Mouse (Mus musculus) macrophage (primary cell): ENCODE results near the gene Myo1e. TPM values are rescaled to one million over a fixed set of nuclear protein-coding genes. Genes with fewer than 3 reads are reported as not detected.

Experiments used
- H3K27ac ChIP-seq: fragments of 350-480 bp; formaldehyde crosslinking; 2 replicates; pipeline ENCODE4 v1.9.0; 2021
- H3K36me3 ChIP-seq: fragments of 350-480 bp; formaldehyde crosslinking; 2 replicates; pipeline ENCODE4 v1.9.0; 2021; ENCODE audit errors: inconsistent target
- H3K4me3 ChIP-seq: fragments of 350-480 bp; formaldehyde crosslinking; 2 replicates; pipeline ENCODE4 v1.9.0; 2021; ENCODE audit errors: inconsistent target
- H3K79me2 ChIP-seq: fragments of 350-480 bp; formaldehyde crosslinking; 2 replicates; pipeline ENCODE4 v1.9.0; 2021; ENCODE audit errors: inconsistent target
- WGBS: methylation state at CpG from one replicate; pipeline ENCODE4 v1.1.7; 2026; ENCODE audit warnings: inconsistent platforms; ENCODE audit not compliant: missing documents; 5-methylcytosine and 5-hydroxymethylcytosine counted together
- polyA plus RNA-seq: library from polyadenylated mRNA; stranded (reverse); fragments of 250-400 nt; gene quantifications from 3 replicates; pipeline ENCODE4 v1.2.4, GENCODE M21; 2018; ENCODE audit warnings: inconsistent platforms

Myo1e gene
- polyA plus RNA-seq, 1 experiment from 2014 or later: 98.2 TPM

DNA sequence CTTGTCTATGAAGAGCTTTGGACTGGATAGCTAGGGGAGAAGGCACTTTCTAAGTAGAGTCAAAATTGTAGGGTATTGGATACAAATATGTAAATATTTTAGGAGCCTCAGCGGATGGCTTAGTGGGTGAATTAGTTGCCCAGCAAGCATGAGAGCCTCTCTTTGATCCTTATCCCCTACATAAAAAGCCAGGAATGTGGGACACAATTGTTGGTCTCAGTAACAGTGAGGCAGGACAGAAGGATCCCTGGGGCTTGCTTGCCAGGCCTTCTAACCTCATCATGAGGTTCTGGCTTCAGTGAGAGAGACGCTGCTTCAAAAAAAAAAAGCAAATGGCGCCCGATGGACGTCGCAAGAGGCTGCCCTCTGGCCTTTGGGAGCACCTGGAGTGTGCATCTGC, 66.9 kb downstream of the Myo1e start:
- WGBS: 94% methylated on average over 5 of the region's 6 CpGs
- no peaks in the 10 kb centered on the region for H3K36me3 ChIP-seq
- no peak overlapping the region for H3K27ac ChIP-seq
- H3K79me2 ChIP-seq: peaks cover 64% of the 10 kb centered on the region; the same call in 1 of the 2 replicates
- H3K4me3 ChIP-seq: no peak overlapping the region

DNA sequence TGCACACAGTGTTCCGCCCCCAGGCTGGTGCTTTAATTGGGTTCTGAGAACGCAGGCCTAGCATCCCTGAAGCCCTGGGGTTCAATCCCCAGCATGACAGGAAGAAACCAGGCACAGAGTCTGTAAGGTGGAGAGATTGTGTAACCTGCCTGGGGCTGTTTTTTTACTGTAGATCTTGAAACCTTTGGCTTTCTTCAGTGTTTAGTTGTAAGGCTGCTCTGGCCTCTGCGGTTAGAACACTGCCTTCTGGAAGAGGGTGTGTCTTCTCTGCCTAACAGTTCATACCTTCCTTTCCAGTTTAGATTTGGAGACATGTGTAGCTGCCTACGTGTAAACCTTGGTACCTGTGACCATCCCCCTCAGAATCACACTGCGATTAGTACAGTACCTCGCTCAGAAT, 67.3 kb downstream of the Myo1e start:
- no peak overlapping the region for H3K4me3 ChIP-seq
- peaks cover 61% of the 10 kb centered on the region; the same call in 1 of the 2 replicates for H3K79me2 ChIP-seq
- H3K36me3 ChIP-seq: no peaks in the 10 kb centered on the region
- WGBS: 93% methylated on average over 6 of the region's 6 CpGs
- H3K27ac ChIP-seq: no peak overlapping the region

DNA sequence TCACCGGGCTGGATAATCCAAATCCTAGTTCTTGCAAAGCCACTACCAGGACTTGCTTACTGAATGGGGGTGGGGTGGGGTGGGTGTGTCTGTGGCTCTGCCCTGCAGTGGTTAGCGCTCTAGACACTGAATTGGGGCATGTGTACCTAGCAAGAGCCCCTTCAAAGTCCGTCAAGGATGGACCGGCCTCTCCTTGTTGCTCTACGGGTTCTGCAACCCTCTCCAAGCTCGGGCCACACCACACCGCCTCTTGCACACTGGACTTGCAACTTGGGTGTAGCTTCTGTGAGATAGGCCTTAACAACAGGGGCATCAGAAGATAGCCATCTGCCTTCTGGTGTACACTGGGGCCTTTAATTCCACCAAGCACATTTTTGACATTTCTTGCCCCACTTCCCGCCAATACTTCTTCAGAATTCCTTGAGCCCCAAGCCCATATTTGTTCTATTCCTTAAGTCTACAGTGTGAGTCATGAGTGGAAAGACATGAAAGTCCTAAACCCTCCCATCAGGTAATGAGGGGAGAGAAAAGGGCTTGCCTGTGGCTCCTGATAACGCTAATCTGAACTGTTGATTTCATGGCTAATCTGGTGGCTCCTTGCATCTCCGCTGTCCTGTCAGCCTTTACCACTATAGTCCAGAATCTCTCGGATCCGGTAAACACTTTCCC, 67.9 kb downstream of the Myo1e start:
- Histone ChIP-seq H3K36me3 (no peaks in the 10 kb centered on the region), H3K27ac (no peak overlapping the region), H3K79me2 (peaks cover 61% of the 10 kb centered on the region; the same call in 1 of the 2 replicates), H3K4me3 (no peak overlapping the region)
- WGBS: 97% methylated on average over 12 of the region's 12 CpGs

DNA sequence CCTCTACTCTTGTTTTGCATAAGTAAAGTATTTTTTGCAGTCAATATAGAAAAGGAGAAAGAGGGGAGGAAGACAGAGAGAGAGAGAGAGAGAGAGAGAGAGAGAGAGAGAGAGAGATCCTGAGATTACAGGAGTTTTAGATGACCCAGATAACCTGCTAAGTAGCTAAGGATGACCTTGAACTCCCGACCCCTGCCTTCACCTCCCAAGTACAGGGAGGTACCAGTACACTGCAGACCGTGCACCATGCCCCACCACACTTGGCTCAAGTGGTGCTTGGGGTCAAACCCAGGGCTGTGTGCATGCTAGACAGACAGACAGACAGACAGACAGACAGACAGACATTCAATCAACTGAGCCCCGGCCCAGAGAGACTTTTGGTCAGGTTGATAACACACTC, 69.9 kb downstream of the Myo1e start:
- H3K27ac ChIP-seq: no peak overlapping the region

DNA sequence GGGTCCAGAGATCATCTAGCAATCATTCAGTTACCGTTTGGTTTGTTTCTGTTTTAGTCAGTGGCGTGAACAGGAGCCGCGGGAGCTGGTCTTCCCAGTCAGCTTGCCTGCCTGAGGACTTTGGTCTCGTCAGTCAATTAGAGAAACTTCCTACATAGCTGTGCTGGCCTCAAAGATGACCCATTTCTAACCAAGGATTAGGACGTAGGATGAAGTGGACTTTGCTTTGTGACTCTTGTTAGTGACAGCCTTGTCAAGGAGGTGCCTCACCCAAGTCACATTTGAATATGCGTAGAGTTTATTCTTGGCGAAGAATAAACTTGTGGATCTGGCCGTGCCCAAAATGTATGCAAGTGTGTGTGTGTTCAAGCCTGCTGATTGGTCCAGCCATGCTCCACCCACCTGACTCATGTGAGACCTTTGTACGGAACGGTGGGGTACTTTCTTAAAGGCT, 70.4 kb downstream of the Myo1e start:
- WGBS: 92% methylated on average over 11 of the region's 11 CpGs
- Histone ChIP-seq H3K4me3 (no peak overlapping the region), H3K36me3 (no peaks in the 10 kb centered on the region), H3K27ac (no peak overlapping the region), H3K79me2 (peaks cover 51% of the 10 kb centered on the region; the same call in 1 of the 2 replicates)

More for the DNA sequence above, 69.9 kb downstream of the Myo1e start:
- Histone ChIP-seq H3K36me3 (no peaks in the 10 kb centered on the region), H3K4me3 (no peak overlapping the region), H3K79me2 (peaks cover 50% of the 10 kb centered on the region; the same call in 1 of the 2 replicates)
- WGBS: 95% methylated on average over 3 of the region's 3 CpGs

DNA sequence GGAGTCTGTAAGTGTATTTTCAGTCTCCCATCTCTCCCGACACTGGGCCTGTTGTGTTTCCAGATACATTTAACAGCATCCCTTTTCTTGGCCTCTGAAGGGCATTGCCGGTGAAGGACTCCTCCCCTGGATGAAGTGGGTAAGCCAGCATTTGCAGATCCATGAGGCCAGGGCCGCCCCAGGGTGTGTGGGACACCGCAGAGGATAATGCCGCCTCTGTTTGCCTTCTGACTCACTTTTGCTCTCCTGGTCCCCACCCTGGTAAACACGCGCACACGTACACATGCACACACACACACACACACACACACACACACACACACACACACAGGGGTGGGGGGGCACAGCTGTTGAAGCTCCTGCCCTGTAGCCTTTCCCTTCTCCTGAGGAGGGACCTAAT, 74.3 kb downstream of the Myo1e start:
- 100% methylated on average over 8 of the region's 8 CpGs for WGBS
- Histone ChIP-seq H3K79me2 (peaks cover 65% of the 10 kb centered on the region), H3K27ac (no peak overlapping the region), H3K4me3 (no peak overlapping the region), H3K36me3 (no peaks in the 10 kb centered on the region)

DNA sequence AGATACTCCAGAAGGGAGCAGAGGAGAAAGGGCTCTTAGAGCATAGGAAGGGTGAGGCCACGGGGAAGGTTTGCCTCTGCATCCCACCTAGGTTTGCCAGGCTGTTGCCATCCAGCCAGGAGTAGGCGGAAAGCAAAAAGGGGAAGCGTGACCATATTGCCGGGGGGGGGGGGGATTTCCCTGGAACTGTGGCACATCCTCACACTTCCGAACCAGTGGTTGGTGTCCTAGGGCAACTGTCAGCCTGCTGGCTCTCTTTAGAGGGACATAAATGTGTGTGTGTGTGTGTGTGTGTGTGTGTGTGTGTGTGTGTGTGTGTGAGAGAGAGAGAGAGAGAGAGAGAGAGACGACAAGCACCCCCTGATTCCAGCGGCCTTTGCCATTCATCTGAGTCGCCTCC, 75.0 kb downstream of the Myo1e start:
- 10% methylated on average over 4 of the region's 8 CpGs for WGBS
- H3K27ac ChIP-seq: no peak overlapping the region
- H3K36me3 ChIP-seq: 0 out of 2 replicates have a peak, but pooled peaks cover 3% of the 10 kb centered on the region
- H3K4me3 ChIP-seq: no peak overlapping the region
- peaks cover 65% of the 10 kb centered on the region for H3K79me2 ChIP-seq

DNA sequence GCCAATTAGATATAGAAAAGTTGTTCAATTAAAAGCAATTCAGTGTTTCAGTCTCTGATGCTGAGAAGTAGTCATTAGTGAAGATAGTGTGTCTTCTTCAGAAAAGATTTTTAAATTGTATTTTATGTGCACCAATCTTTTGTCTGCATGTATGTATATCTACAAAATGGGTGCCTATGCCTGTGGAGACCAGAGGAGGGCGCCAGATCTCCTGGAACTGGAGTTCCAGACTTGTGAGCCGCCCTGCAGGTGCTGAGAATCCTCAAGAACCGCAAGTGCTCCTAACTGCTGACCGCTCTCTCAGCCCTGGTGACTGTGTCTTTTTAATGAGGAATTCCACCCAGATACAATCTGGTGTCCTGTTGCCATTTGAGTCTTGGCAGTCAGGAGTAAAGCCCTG, 76.0 kb downstream of the Myo1e start:
- H3K27ac ChIP-seq: no peak overlapping the region
- peaks cover 10% of the 10 kb centered on the region; the same call in 1 of the 2 replicates for H3K36me3 ChIP-seq
- peaks cover 55% of the 10 kb centered on the region for H3K79me2 ChIP-seq
- 91% methylated on average over 4 of the region's 4 CpGs for WGBS
- no peak overlapping the region for H3K4me3 ChIP-seq

DNA sequence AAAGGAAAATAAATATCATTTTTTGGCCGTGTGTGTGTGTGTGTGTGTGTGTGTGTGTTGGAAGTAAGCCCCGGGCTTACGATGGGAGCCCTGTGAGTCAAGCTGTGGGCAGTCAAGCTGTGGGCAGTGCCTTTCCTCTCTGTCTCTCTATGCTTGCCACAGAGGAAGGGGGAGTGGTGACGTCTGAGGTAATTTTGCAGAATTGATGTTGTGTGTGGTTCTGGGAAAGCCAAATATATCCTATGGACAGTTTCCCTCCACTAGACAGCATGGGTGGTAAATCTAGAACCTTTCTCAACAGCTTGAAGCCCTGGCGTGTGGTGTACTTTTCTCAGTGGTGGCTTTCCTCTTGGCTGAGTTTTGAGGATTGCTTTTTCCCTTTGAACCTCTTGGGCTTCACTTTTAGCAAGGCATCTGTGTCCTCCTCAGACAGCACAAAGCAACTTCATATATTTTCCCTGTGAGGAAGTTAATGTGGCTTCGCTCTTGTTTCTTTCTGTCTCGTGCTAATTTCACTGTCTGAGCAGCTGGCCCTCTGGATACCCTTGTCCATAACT, 77.5 kb downstream of the Myo1e start:
- Histone ChIP-seq H3K4me3 (no peak overlapping the region), H3K36me3 (peaks cover 19% of the 10 kb centered on the region; the same call in 1 of the 2 replicates), H3K79me2 (peaks cover 43% of the 10 kb centered on the region), H3K27ac (peak overlapping the region; percentile 65)
- WGBS: 8% methylated on average over 7 of the region's 7 CpGs

DNA sequence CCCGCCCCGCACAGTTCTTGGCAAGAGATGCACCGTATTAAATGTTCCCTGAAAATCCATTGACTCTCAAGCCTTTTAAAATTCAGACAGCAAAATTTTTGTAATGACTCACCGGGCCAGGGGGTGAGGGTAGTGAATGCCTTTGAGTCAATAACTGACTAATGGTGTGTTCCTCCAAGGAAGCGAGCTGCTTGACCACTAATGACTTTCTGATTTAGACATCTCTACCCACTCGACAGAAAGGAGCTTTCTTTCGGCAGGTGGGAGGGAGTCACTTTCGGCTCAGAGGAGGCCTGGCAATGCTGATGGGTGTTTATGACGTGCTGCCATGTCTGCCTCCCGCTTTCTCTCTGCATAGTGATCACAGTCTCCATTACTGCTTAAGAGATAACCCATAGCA, 83.6 kb downstream of the Myo1e start:
- WGBS: 87% methylated on average over 10 of the region's 10 CpGs
- peaks cover 12% of the 10 kb centered on the region for H3K79me2 ChIP-seq
- peaks cover 25% of the 10 kb centered on the region; the same call in 1 of the 2 replicates for H3K36me3 ChIP-seq
- H3K27ac ChIP-seq: no peak overlapping the region
- no peak overlapping the region for H3K4me3 ChIP-seq

DNA sequence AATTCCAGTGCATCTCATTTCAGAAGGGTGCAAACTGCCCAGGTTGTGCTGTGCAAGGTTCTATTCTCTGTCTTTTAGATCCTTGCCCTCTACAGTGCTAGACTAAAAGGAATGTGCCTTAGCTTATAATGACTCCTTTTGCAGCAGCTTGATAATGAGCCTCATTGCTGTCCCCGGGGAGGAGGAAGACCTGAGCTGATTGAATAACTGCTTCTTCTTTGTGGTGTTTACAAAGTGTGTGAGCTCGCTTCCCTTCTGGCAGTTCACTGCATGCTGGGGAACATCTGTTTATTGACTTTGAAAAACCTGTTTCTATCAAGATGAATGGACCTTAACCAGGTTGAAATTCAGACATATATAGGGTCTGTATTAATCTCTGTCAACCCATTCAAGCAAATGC, 89.8 kb downstream of the Myo1e start:
- H3K4me3 ChIP-seq: no peak overlapping the region
- 52% methylated on average over 2 of the region's 2 CpGs for WGBS
- no peak overlapping the region for H3K27ac ChIP-seq
- H3K36me3 ChIP-seq: peaks cover 16% of the 10 kb centered on the region; the same call in 1 of the 2 replicates
- no peaks in the 10 kb centered on the region for H3K79me2 ChIP-seq

DNA sequence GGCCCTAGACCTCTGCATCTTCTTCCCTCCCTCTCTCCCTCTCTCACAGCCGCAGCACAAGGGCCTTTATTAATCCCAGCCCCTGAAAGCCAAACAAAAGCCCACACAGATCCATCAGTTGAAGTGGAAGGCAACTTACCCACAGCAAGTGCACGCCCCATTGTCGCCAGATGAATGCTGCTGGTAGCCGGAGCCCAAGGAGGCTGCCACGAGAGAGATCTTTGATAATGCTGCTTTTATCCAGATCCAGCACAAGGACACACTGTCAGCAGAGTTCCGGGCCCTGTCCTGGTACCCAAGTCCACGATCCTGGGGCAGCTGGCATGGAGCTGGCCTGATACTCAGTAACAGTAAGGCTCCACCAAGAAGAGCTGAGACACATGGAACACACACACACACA, 91.1 kb downstream of the Myo1e start:
- 95% methylated on average over 7 of the region's 7 CpGs for WGBS
- H3K79me2 ChIP-seq: no peaks in the 10 kb centered on the region
- no peak overlapping the region for H3K4me3 ChIP-seq
- no peak overlapping the region for H3K27ac ChIP-seq
- H3K36me3 ChIP-seq: peaks cover 21% of the 10 kb centered on the region; the same call in 1 of the 2 replicates

DNA sequence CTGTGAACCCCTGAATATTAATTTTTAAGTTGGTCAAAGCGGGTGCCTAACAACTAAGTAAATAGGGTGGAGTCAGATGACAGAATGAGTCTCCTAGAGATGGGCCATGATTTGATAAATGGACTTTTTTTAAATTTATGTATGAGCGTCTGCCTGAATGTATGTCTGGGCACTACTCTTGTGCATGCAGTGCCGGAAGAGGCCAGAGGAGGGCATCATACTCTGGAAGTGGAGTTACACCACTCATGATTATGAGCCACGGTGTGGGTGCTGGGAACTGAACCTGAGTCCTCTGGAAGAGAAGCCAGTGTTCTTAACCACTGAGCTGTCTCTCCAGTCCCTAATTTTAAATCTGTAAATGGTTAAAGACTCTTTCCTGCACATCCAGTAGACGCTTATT, 93.6 kb downstream of the Myo1e start:
- Histone ChIP-seq H3K27ac (no peak overlapping the region), H3K79me2 (no peaks in the 10 kb centered on the region), H3K36me3 (peaks cover 21% of the 10 kb centered on the region; the same call in 1 of the 2 replicates), H3K4me3 (no peak overlapping the region)
- 93% methylated on average over 5 of the region's 5 CpGs for WGBS

DNA sequence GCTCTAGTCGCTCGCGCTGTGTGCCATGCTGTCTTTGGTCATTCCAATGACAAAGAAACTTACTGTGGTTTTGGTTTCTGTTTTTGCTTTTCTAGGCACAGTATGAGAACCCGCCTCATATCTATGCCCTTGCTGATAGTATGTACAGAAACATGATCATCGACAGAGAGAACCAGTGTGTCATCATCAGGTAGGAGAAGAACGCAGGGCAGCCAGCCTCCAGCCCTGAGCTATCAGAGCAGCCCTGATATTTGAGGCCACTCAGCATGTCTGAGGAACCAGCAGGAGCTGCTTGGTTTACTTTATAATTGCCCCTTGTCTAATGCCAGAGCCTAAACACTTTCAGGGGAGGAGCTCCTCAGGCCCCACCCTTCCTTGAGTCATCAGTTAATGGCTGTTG, 94.4 kb downstream of the Myo1e start:
- 89% methylated on average over 6 of the region's 6 CpGs for WGBS
- H3K79me2 ChIP-seq: no peaks in the 10 kb centered on the region
- H3K4me3 ChIP-seq: no peak overlapping the region
- peaks cover 21% of the 10 kb centered on the region; the same call in 1 of the 2 replicates for H3K36me3 ChIP-seq
- no peak overlapping the region for H3K27ac ChIP-seq

DNA sequence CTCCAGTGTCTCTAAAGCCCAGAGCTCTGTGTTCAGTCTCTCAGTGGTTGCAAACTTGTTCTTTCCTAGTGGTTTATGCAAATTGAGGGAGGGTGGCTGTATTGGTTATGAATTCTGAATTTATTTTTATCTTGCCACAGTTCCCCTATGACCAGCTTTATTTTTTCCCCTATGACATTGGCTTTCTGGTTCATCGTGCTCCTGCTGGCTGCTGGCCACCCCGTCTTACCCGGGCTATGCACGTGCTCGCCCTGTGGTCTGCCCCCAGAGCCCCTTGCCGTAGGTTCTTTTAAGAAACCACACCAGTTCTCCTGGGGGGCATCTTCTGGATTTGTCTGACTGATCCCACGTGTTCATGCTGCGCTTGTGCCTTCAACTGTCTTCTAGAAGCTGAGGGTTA, 97.8 kb downstream of the Myo1e start:
- no peaks in the 10 kb centered on the region for H3K79me2 ChIP-seq
- no peak overlapping the region for H3K27ac ChIP-seq
- 65% methylated on average over 8 of the region's 8 CpGs for WGBS
- no peak overlapping the region for H3K4me3 ChIP-seq
- peaks cover 20% of the 10 kb centered on the region; the same call in 1 of the 2 replicates for H3K36me3 ChIP-seq
